Mouse (Mus musculus) stomach, embryonic 16.5 days (tissue): ENCODE data around the gene Zp3. TPM values are rescaled to one million over a fixed set of nuclear protein-coding genes. Genes with fewer than 3 reads are reported as not detected.

Experiments
- ATAC-seq: fragments of 200-750 bp; cut with Nextera tagmentation; 2 replicates; pipeline ENCODE4 v1.8.0; 2017; ENCODE audit warnings: moderate number of reproducible peaks, moderate TSS enrichment; ENCODE audit not compliant: insufficient read depth, low FRiP score
- H3K27ac ChIP-seq: fragments of 300-500 bp; sonication (generic); 2 replicates; pipeline ENCODE4 v1.5.1; 2014; ENCODE audit warnings: low read length
- H3K27me3 ChIP-seq: fragments of 300-500 bp; sonication (generic); 2 replicates; pipeline ENCODE4 v1.6.1; 2014; ENCODE audit warnings: low read length, control low read depth, mixed read lengths; ENCODE audit not compliant: control insufficient read depth, insufficient read depth
- H3K36me3 ChIP-seq: fragments of 300-500 bp; sonication (generic); 2 replicates; pipeline ENCODE4 v1.6.1; 2014; ENCODE audit warnings: low read length; ENCODE audit not compliant: control insufficient read depth, insufficient read depth
- H3K4me1 ChIP-seq: fragments of 300-500 bp; sonication (generic); 2 replicates; pipeline ENCODE4 v1.6.1; 2014; ENCODE audit warnings: low read length, control low read depth, mixed read lengths; ENCODE audit not compliant: control insufficient read depth, insufficient read depth
- H3K4me2 ChIP-seq: fragments of 300-500 bp; sonication (generic); 2 replicates; pipeline ENCODE4 v1.6.1; 2014; ENCODE audit warnings: low read depth, low read length, mixed read lengths
- H3K4me3 ChIP-seq: fragments of 300-500 bp; sonication (generic); replicated peaks from 2 replicates; pipeline ENCODE4 v1.5.1; 2014; ENCODE audit warnings: mild to moderate bottlenecking, low read length
- H3K9ac ChIP-seq: fragments of 300-500 bp; sonication (generic); 2 replicates; pipeline ENCODE4 v1.6.1; 2014; ENCODE audit warnings: low read length
- H3K9me3 ChIP-seq: fragments of 300-500 bp; sonication (generic); replicated peaks from 2 replicates; pipeline ENCODE4 v1.6.1; 2016; ENCODE audit warnings: low read length, control low read depth; ENCODE audit not compliant: control insufficient read depth
- WGBS: fragments of 180-500 bp; shearing (Covaris S2); extraction: QIAGEN DNeasy Blood & Tissue Kit; methylation state at CpG from one replicate; pipeline ENCODE4 v1.1.7; 2014; 5-methylcytosine and 5-hydroxymethylcytosine counted together
- polyA plus RNA-seq: library from polyadenylated mRNA; unstranded; fragments of >200 nt; fragmentation: Nextera tagmentation; extraction: Ambion mirVana; gene quantifications from 2 replicates; pipeline ENCODE4 v1.2.1, GENCODE M21; 2015

Gene Zp3
- polyA plus RNA-seq, 1 experiment from 2014 or later = 2.0 TPM

GRCm38 (mm10) chr5:135942710-135943109 is 37.2 kb upstream of the Zp3 start:
- ATAC-seq = no peak
- H3K36me3 ChIP-seq = no peaks in the 10 kb centered on the region
- no peaks in the 10 kb centered on the region for H3K27me3 ChIP-seq
- WGBS = 70% methylated on average over 6 of the region's 6 CpGs
- H3K4me3 ChIP-seq = no peak overlapping the region
- no peak overlapping the region for H3K4me2 ChIP-seq
- no peak overlapping the region for H3K9ac ChIP-seq
- H3K4me1 ChIP-seq = peaks cover 8% of the 10 kb centered on the region; the same call in 1 of the 2 replicates
- H3K9me3 ChIP-seq = no peaks in the 10 kb centered on the region
- no peak overlapping the region for H3K27ac ChIP-seq

- no peaks in the 10 kb centered on the region for H3K27me3 ChIP-seq
- H3K9ac ChIP-seq = no peak overlapping the region; the same call in 1 of the 2 replicates
- peaks cover 8% of the 10 kb centered on the region; the same call in 1 of the 2 replicates for H3K4me1 ChIP-seq
- peak; percentile 61; the same call in 1 of the 2 replicates for ATAC-seq
- H3K9me3 ChIP-seq = no peaks in the 10 kb centered on the region
- H3K36me3 ChIP-seq = no peaks in the 10 kb centered on the region
- H3K4me3 ChIP-seq = no peak overlapping the region
- WGBS = 41% methylated on average over 10 of the region's 10 CpGs
- peak overlapping the region; percentile 24; the same call in 1 of the 2 replicates for H3K4me2 ChIP-seq
- peak overlapping the region; percentile 34; the same call in 1 of the 2 replicates for H3K27ac ChIP-seq
These were observed 33.9 kb upstream of the Zp3 start for GRCm38 (mm10) chr5:135945916-135946408.

- WGBS = 65% methylated on average over 5 of the region's 5 CpGs
- no peaks in the 10 kb centered on the region for H3K27me3 ChIP-seq
- H3K4me2 ChIP-seq = no peak overlapping the region
- no peak overlapping the region for H3K4me3 ChIP-seq
- peak; percentile 8; the same call in 1 of the 2 replicates for ATAC-seq
- no peaks in the 10 kb centered on the region for H3K9me3 ChIP-seq
- H3K36me3 ChIP-seq = no peaks in the 10 kb centered on the region
- H3K9ac ChIP-seq = no peak overlapping the region
- peaks cover 8% of the 10 kb centered on the region; the same call in 1 of the 2 replicates for H3K4me1 ChIP-seq
- H3K27ac ChIP-seq = 0 out of 2 replicates have a peak overlapping the region, but pooled peaks have one; percentile 34
These were observed 33.3 kb upstream of the Zp3 start for GRCm38 (mm10) chr5:135946621-135947020.

- no peak overlapping the region for H3K4me3 ChIP-seq
- no peaks in the 10 kb centered on the region for H3K9me3 ChIP-seq
- ATAC-seq = no peak
- H3K27ac ChIP-seq = peak overlapping the region; percentile 24; the same call in 1 of the 2 replicates
- H3K4me1 ChIP-seq = peaks cover 6% of the 10 kb centered on the region; the same call in 1 of the 2 replicates
- no peaks in the 10 kb centered on the region for H3K27me3 ChIP-seq
- no peak overlapping the region for H3K4me2 ChIP-seq
- WGBS = 77% methylated on average over 11 of the region's 11 CpGs
- no peak overlapping the region for H3K9ac ChIP-seq
- H3K36me3 ChIP-seq = no peaks in the 10 kb centered on the region
These were observed 29.0 kb upstream of the Zp3 start for GRCm38 (mm10) chr5:135950710-135951412.

- Histone ChIP-seq H3K27me3 (no peaks in the 10 kb centered on the region), H3K9ac (no peak overlapping the region), H3K4me1 (peaks cover 2% of the 10 kb centered on the region; the same call in 1 of the 2 replicates), H3K4me2 (no peak overlapping the region), H3K9me3 (no peaks in the 10 kb centered on the region), H3K4me3 (no peak overlapping the region), H3K36me3 (no peaks in the 10 kb centered on the region), H3K27ac (no peak overlapping the region)
- no peak for ATAC-seq
- 98% methylated on average over 2 of the region's 2 CpGs for WGBS
These were observed 28.2 kb upstream of the Zp3 start for GRCm38 (mm10) chr5:135951660-135952059.

GRCm38 (mm10) chr5:135952830-135953229 is 27.1 kb upstream of the Zp3 start:
- H3K9ac ChIP-seq = no peak overlapping the region
- WGBS = 91% methylated on average over 2 of the region's 2 CpGs
- H3K4me2 ChIP-seq = no peak overlapping the region

GRCm38 (mm10) chr5:135956300-135957206 is 23.3 kb upstream of the Zp3 start:
- WGBS = 73% methylated on average over 9 of the region's 9 CpGs
- peak overlapping the region; percentile 72 for H3K9ac ChIP-seq
- no peak for ATAC-seq
- H3K4me3 ChIP-seq = no peak overlapping the region
- H3K36me3 ChIP-seq = peaks cover 3% of the 10 kb centered on the region; the same call in 1 of the 2 replicates
- no peaks in the 10 kb centered on the region for H3K27me3 ChIP-seq
- H3K27ac ChIP-seq = peak overlapping the region; percentile 97
- H3K9me3 ChIP-seq = no peaks in the 10 kb centered on the region
- peaks cover 19% of the 10 kb centered on the region for H3K4me1 ChIP-seq
- H3K4me2 ChIP-seq = peak overlapping the region; percentile 61

More at GRCm38 (mm10) chr5:135952830-135953229, 27.1 kb upstream of the Zp3 start:
- H3K27ac ChIP-seq = no peak overlapping the region
- no peaks in the 10 kb centered on the region for H3K27me3 ChIP-seq
- ATAC-seq = no peak
- peaks cover 9% of the 10 kb centered on the region; the same call in 1 of the 2 replicates for H3K4me1 ChIP-seq
- H3K4me3 ChIP-seq = no peak overlapping the region
- no peaks in the 10 kb centered on the region for H3K36me3 ChIP-seq
- H3K9me3 ChIP-seq = no peaks in the 10 kb centered on the region

GRCm38 (mm10) chr5:135957207-135957974 is 22.5 kb upstream of the Zp3 start:
- 7% methylated on average over 28 of the region's 28 CpGs for WGBS
- peak; percentile 90 for ATAC-seq
- H3K9me3 ChIP-seq = no peaks in the 10 kb centered on the region
- peak overlapping the region; percentile 61 for H3K4me2 ChIP-seq
- H3K27me3 ChIP-seq = no peaks in the 10 kb centered on the region
- H3K4me1 ChIP-seq = peaks cover 26% of the 10 kb centered on the region
- peak overlapping the region; percentile 97 for H3K27ac ChIP-seq
- peak overlapping the region; percentile 42 for H3K4me3 ChIP-seq
- peak overlapping the region; percentile 72 for H3K9ac ChIP-seq
- H3K36me3 ChIP-seq = peaks cover 3% of the 10 kb centered on the region; the same call in 1 of the 2 replicates
